Mouse (Mus musculus) MEL (cell line): ENCODE data around the gene Cox17. TPM values are rescaled to one million over a fixed set of nuclear protein-coding genes. Genes with fewer than 3 reads are reported as not detected.
A peak's percentile ranks its signal among the peaks of the same experiment; 100 is the strongest.

ENCODE experiments used
- DNase-seq: peaks from one replicate; pipeline ENCODE4 v3.0.0; 2011; ENCODE audit warnings: low read depth, low spot score
- H3K27ac ChIP-seq: 2 replicates; pipeline ENCODE4 v1.5.1; 2012; ENCODE audit warnings: low read depth, mild to moderate bottlenecking, control low read depth, low read length, moderate library complexity; ENCODE audit not compliant: control insufficient read depth
- H3K27me3 ChIP-seq, 2 experiments: fragments of 150-350 bp in 1 of 2; sonication (generic) in 1 of 2; 2 replicates each; pipeline ENCODE4 v1.6.1; 2012; ENCODE audit warnings: low read length in 2 of 2, mild to moderate bottlenecking in 2 of 2, improper control_type of control experiment in 1 of 2, moderate library complexity in 1 of 2; ENCODE audit not compliant: insufficient read depth in 2 of 2, control insufficient read depth in 1 of 2
- H3K36me3 ChIP-seq, 2 experiments: 2 replicates each; pipeline ENCODE4 v1.6.1; 2012 to 2014; ENCODE audit warnings: low read length in 2 of 2, improper control_type of control experiment in 1 of 2, inconsistent platforms in 1 of 2, mild to moderate bottlenecking in 1 of 2; ENCODE audit not compliant: insufficient read depth in 2 of 2, control insufficient read depth in 1 of 2
- H3K4me1 ChIP-seq, 2 experiments: fragments of 150-350 bp in 1 of 2; sonication (generic) in 1 of 2; 2 replicates each; pipeline ENCODE4 v1.6.1; 2012; ENCODE audit warnings: low read length in 2 of 2, improper control_type of control experiment in 1 of 2, mild to moderate bottlenecking in 1 of 2; ENCODE audit not compliant: insufficient read depth in 2 of 2, control insufficient read depth in 1 of 2
- H3K4me3 ChIP-seq, 2 experiments: fragments of 150-350 bp in 1 of 2; sonication (generic) in 1 of 2; 2 replicates each; pipeline ENCODE4 v1.5.1; 2012; ENCODE audit warnings: low read depth in 2 of 2, low read length in 2 of 2, mild to moderate bottlenecking in 2 of 2, moderate library complexity in 2 of 2, control low read depth in 1 of 2, improper control_type of control experiment in 1 of 2; ENCODE audit not compliant: control insufficient read depth in 1 of 2, insufficient read depth in 1 of 2
- H3K79me2 ChIP-seq: 2 replicates; pipeline ENCODE4 v1.6.1; 2012; ENCODE audit warnings: mild to moderate bottlenecking, low read length, moderate library complexity; ENCODE audit not compliant: control insufficient read depth, poor library complexity, insufficient read depth
- H3K9ac ChIP-seq: 2 replicates; pipeline ENCODE4 v1.6.1; 2012; ENCODE audit warnings: low read depth, mild to moderate bottlenecking, control low read depth, low read length, moderate library complexity; ENCODE audit not compliant: control insufficient read depth, poor library complexity, severe bottlenecking
- H3K9me3 ChIP-seq: fragments of 150-350 bp; sonication (generic); replicated peaks from 2 replicates; pipeline ENCODE4 v1.6.1; 2012; ENCODE audit warnings: mild to moderate bottlenecking, low read length, improper control_type of control experiment, moderate library complexity; ENCODE audit not compliant: insufficient read depth
- BHLHE40 ChIP-seq: IDR thresholded peaks from 2 replicates; pipeline ENCODE4 v1.6.1; 2012; ENCODE audit warnings: low read depth, mild to moderate bottlenecking, inconsistent platforms, low read length, improper control_type of control experiment, borderline replicate concordance
- CHD1 ChIP-seq: IDR thresholded peaks from 2 replicates; pipeline ENCODE4 v1.6.1; 2012; ENCODE audit warnings: low read depth, mild to moderate bottlenecking, inconsistent platforms, low read length, improper control_type of control experiment
- CHD2 ChIP-seq: IDR thresholded peaks from 2 replicates; pipeline ENCODE4 v1.6.1; 2011; ENCODE audit warnings: low read length, improper control_type of control experiment
- CTCF ChIP-seq, 3 experiments: IDR thresholded peaks in 2 of 3; conservative IDR thresholded peaks in 1 of 3; 2 replicates each; pipeline ENCODE4 v1.5.1; 2011 to 2012; ENCODE audit warnings: low read length in 3 of 3, low read depth in 2 of 3, mild to moderate bottlenecking in 2 of 3, improper control_type of control experiment in 1 of 3, inconsistent platforms in 1 of 3, mixed read lengths in 1 of 3, moderate library complexity in 1 of 3; ENCODE audit not compliant: control insufficient read depth in 1 of 3, insufficient read depth in 1 of 3, poor library complexity in 1 of 3, severe bottlenecking in 1 of 3
- E2F4 ChIP-seq: IDR thresholded peaks from 2 replicates; pipeline ENCODE4 v1.6.1; 2011; ENCODE audit warnings: low read depth, low read length, improper control_type of control experiment, borderline replicate concordance
- ELF1 ChIP-seq: IDR thresholded peaks from 2 replicates; pipeline ENCODE4 v1.6.1; 2014; ENCODE audit warnings: low read depth, mild to moderate bottlenecking, inconsistent platforms, low read length, improper control_type of control experiment, moderate library complexity
- EP300 ChIP-seq, 2 experiments: IDR thresholded peaks; 2 replicates each; pipeline ENCODE4 v1.6.1; 2011; ENCODE audit warnings: improper control_type of control experiment in 2 of 2, low read length in 2 of 2, low read depth in 1 of 2, mild to moderate bottlenecking in 1 of 2
- ETS1 ChIP-seq: IDR thresholded peaks from 2 replicates; pipeline ENCODE4 v1.6.1; 2012; ENCODE audit warnings: low read depth, mild to moderate bottlenecking, inconsistent platforms, low read length, improper control_type of control experiment, moderate library complexity
- GATA1 ChIP-seq: IDR thresholded peaks from 2 replicates; pipeline ENCODE4 v1.6.1; 2011; ENCODE audit warnings: low read depth, low read length, improper control_type of control experiment
- JUND ChIP-seq: IDR thresholded peaks from 2 replicates; pipeline ENCODE4 v1.6.1; 2011; ENCODE audit warnings: low read depth, mild to moderate bottlenecking, improper control_type of control experiment, low read length
- KAT2A ChIP-seq: conservative IDR thresholded peaks from 2 replicates; pipeline ENCODE4 v1.6.1; 2012; ENCODE audit warnings: low read depth, low read length, improper control_type of control experiment, inconsistent platforms
- MAFK ChIP-seq: IDR thresholded peaks from 2 replicates; pipeline ENCODE4 v1.6.1; 2011; ENCODE audit warnings: low read depth, mild to moderate bottlenecking, low read length, improper control_type of control experiment, borderline replicate concordance
- MAZ ChIP-seq: IDR thresholded peaks from 2 replicates; pipeline ENCODE4 v1.6.1; 2012; ENCODE audit warnings: low read depth, mild to moderate bottlenecking, inconsistent platforms, low read length, improper control_type of control experiment
- MEF2A ChIP-seq: IDR thresholded peaks from 2 replicates; pipeline ENCODE4 v1.6.1; 2014; ENCODE audit warnings: low read depth, mild to moderate bottlenecking, inconsistent platforms, low read length, improper control_type of control experiment; ENCODE audit not compliant: poor library complexity, insufficient replicate concordance, severe bottlenecking; ENCODE audit errors: extremely low read depth
- MXI1 ChIP-seq: IDR thresholded peaks from 2 replicates; pipeline ENCODE4 v1.6.1; 2011; ENCODE audit warnings: mild to moderate bottlenecking, low read depth, low read length, improper control_type of control experiment
- MYC ChIP-seq: IDR thresholded peaks from 2 replicates; pipeline ENCODE4 v1.6.1; 2011; ENCODE audit warnings: low read depth, mild to moderate bottlenecking, low read length, improper control_type of control experiment, moderate library complexity
- POLR2A ChIP-seq, 2 experiments: IDR thresholded peaks; 2 replicates each; pipeline ENCODE4 v1.6.1; 2011 to 2012; ENCODE audit warnings: low read length in 2 of 2, mild to moderate bottlenecking in 2 of 2, control low read depth in 1 of 2, improper control_type of control experiment in 1 of 2, low read depth in 1 of 2, moderate library complexity in 1 of 2; ENCODE audit not compliant: control insufficient read depth in 1 of 2, insufficient read depth in 1 of 2, poor library complexity in 1 of 2
- POLR2AphosphoS2 ChIP-seq: IDR thresholded peaks from 2 replicates; pipeline ENCODE4 v1.6.1; 2011; ENCODE audit warnings: low read length, improper control_type of control experiment
- POLR2AphosphoS5 ChIP-seq: IDR thresholded peaks from 2 replicates; pipeline ENCODE4 v1.6.1; 2012; ENCODE audit warnings: low read depth, borderline replicate concordance, mild to moderate bottlenecking, inconsistent platforms, low read length, moderate library complexity, mixed read lengths
- RAD21 ChIP-seq: IDR thresholded peaks from 2 replicates; pipeline ENCODE4 v1.6.1; 2011; ENCODE audit warnings: mild to moderate bottlenecking, low read depth, low read length, improper control_type of control experiment
- RCOR1 ChIP-seq: IDR thresholded peaks from 2 replicates; pipeline ENCODE4 v1.6.1; 2012; ENCODE audit warnings: low read depth, mild to moderate bottlenecking, inconsistent platforms, low read length, improper control_type of control experiment
- SIN3A ChIP-seq: IDR thresholded peaks from 2 replicates; pipeline ENCODE4 v1.6.1; 2012; ENCODE audit warnings: low read length, improper control_type of control experiment, inconsistent platforms
- SMC3 ChIP-seq: IDR thresholded peaks from 2 replicates; pipeline ENCODE4 v1.6.1; 2011; ENCODE audit warnings: low read depth, low read length, improper control_type of control experiment
- TBP ChIP-seq: IDR thresholded peaks from 2 replicates; pipeline ENCODE4 v1.8.0; 2011; ENCODE audit warnings: low read depth, low read length, improper control_type of control experiment
- TCF12 ChIP-seq: IDR thresholded peaks from 2 replicates; pipeline ENCODE4 v1.6.1; 2014; ENCODE audit warnings: low read depth, mild to moderate bottlenecking, inconsistent platforms, low read length, improper control_type of control experiment, moderate library complexity
- UBTF ChIP-seq: IDR thresholded peaks from 2 replicates; pipeline ENCODE4 v1.6.1; 2012; ENCODE audit warnings: low read depth, mild to moderate bottlenecking, inconsistent platforms, low read length, improper control_type of control experiment, moderate library complexity, borderline replicate concordance; ENCODE audit not compliant: insufficient read depth
- USF1 ChIP-seq: IDR thresholded peaks from 2 replicates; pipeline ENCODE4 v1.6.1; 2014; ENCODE audit warnings: low read depth, mild to moderate bottlenecking, inconsistent platforms, low read length, improper control_type of control experiment, moderate library complexity
- ZC3H11A ChIP-seq: IDR thresholded peaks from 2 replicates; pipeline ENCODE4 v1.6.1; 2012; ENCODE audit warnings: low read depth, mild to moderate bottlenecking, inconsistent platforms, low read length, improper control_type of control experiment
- ZKSCAN1 ChIP-seq: IDR thresholded peaks from 2 replicates; pipeline ENCODE4 v1.6.1; 2012; ENCODE audit warnings: low read depth, mild to moderate bottlenecking, inconsistent platforms, low read length, improper control_type of control experiment, moderate library complexity
- ZNF384 ChIP-seq: IDR thresholded peaks from 2 replicates; pipeline ENCODE4 v1.6.1; 2012; ENCODE audit warnings: low read depth, mild to moderate bottlenecking, inconsistent platforms, low read length, improper control_type of control experiment
- polyA plus RNA-seq, 2 experiments: library from polyadenylated mRNA; stranded (reverse) in 1 of 2; unstranded in 1 of 2; fragments of >175 nt in 1 of 2; fragments of >200 nt in 1 of 2; gene quantifications; 2 replicates each; pipeline versions ENCODE4 v1.2.1 to v1.2.4; 2012; ENCODE audit warnings: low replicate concordance in 2 of 2, low read depth in 1 of 2; ENCODE audit not compliant: insufficient read length in 2 of 2, insufficient read depth in 1 of 2, missing spikeins in 1 of 2
- total RNA-seq: library from RNA; depleted of rRNA; stranded (reverse); fragments of 300-350 nt; gene quantifications from 2 replicates; pipeline ENCODE4 v1.2.3, GENCODE M21; 2012

Cox17 gene
- total and polyA plus RNA-seq, 3 experiments = 269 to 295 TPM; not detected in 1

- H3K36me3 ChIP-seq = peaks cover 4 to 26% of the 10 kb centered on the region in 2 experiments; a peak in 3 of 4 replicates
- H3K9me3 ChIP-seq = no peaks in the 10 kb centered on the region
- H3K4me1 ChIP-seq = peaks cover 7 to 8% of the 10 kb centered on the region in 2 experiments
- H3K9ac ChIP-seq = peak overlapping the region; percentile 17
- TF ChIP-seq MEF2A (no peak), JUND (0 out of 2 replicates have a peak, but pooled peaks have one; percentile 24), E2F4 (no peak), ZNF384 (0 out of 2 replicates have a peak, but pooled peaks have one; percentile 30), RCOR1 (peak; percentile 38; the same call in 1 of the 2 replicates), GATA1 (peak; percentile 65), UBTF (no peak), EP300 (IDR thresholded peaks at IDR 0.05; ENCODE audit: low read depth in 1 of 2, low read length in 2 of 2) (no peak), CHD1 (0 out of 2 replicates have a peak, but pooled peaks have one; percentile 23), CHD2 (no peak), ETS1 (peak; percentile 40; the same call in 1 of the 2 replicates), ELF1 (no peak), MAFK (no peak), TCF12 (no peak), ZKSCAN1 (no peak), BHLHE40 (no peak), MXI1 (peak; percentile 26; the same call in 1 of the 2 replicates), CTCF (IDR thresholded peaks at IDR 0.05 in 2 of 3, conservative IDR thresholded peaks at IDR 0.05 in 1 of 3; ENCODE audit: control insufficient read depth in 1 of 3, insufficient read depth in 1 of 3, low read depth in 2 of 3, low read length in 3 of 3, poor library complexity in 1 of 3, severe bottlenecking in 1 of 3) (peak; percentile 13 to 89 (median 64); a peak in 4 of 6 replicates), RAD21 (peak; percentile 98), POLR2AphosphoS2 (no peak), POLR2AphosphoS5 (no peak), MAZ (peak; percentile 58; the same call in 1 of the 2 replicates), TBP (no peak), ZC3H11A (peak; percentile 99), MYC (peak; percentile 42; the same call in 1 of the 2 replicates), KAT2A (no peak), USF1 (no peak), SIN3A (peak; percentile 66; the same call in 1 of the 2 replicates), SMC3 (peak; percentile 94), POLR2A (IDR thresholded peaks at IDR 0.05; ENCODE audit: control insufficient read depth in 1 of 2, insufficient read depth in 1 of 2, low read depth in 1 of 2, low read length in 2 of 2, poor library complexity in 1 of 2) (no peak)
- H3K79me2 ChIP-seq = peaks cover 26% of the 10 kb centered on the region
- H3K4me3 ChIP-seq = peak overlapping the region; percentile 40 to 52
- H3K27me3 ChIP-seq = no peaks in the 10 kb centered on the region; a peak in 1 of 4 replicates
- DNase-seq = peak; percentile 85
- peak overlapping the region; percentile 39; the same call in 1 of the 2 replicates for H3K27ac ChIP-seq
Measured at GRCm38 (mm10) chr16:38344941-38345725, 1.7 kb upstream of the Cox17 start.
